Mouse (Mus musculus): ENCODE data around the gene 1810024B03Rik. TPM values are rescaled to one million over a fixed set of nuclear protein-coding genes. Genes with fewer than 3 reads are reported as not detected.
"Not testable (repeated sequence)": the region's sequence is repeated elsewhere in the genome, so short reads cannot be mapped to it uniquely, and the experiment has no call there.

The 1810024B03Rik gene
- total RNA-seq, 2 experiments from 2014 or later: 0.37 to 0.68 TPM

GRCm38 (mm10) chr2:127182598-127183381 lies 25.3 kb downstream of the 1810024B03Rik start:
- peak; percentile 77 to 78 for DNase-seq

DNA sequence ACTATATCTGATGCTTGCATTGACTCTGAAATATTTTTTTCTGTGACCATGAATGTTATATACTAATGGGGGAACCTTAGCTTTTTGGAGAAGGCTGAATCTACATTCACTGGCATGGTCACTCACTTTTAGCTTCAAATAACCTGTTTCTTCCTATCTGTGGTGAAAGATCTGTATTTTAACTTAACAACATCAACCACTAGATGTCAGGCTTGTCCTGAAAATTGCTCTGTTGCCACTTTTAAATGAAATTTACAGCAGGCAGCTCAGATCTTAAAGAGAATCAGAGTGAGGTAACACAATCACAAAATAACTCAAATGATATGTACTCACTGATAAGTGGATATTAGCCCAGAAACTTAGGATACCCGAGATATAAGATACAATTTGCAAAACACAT lies 41.8 kb downstream of the 1810024B03Rik start:
- not testable (repeated sequence) for DNase-seq

DNA sequence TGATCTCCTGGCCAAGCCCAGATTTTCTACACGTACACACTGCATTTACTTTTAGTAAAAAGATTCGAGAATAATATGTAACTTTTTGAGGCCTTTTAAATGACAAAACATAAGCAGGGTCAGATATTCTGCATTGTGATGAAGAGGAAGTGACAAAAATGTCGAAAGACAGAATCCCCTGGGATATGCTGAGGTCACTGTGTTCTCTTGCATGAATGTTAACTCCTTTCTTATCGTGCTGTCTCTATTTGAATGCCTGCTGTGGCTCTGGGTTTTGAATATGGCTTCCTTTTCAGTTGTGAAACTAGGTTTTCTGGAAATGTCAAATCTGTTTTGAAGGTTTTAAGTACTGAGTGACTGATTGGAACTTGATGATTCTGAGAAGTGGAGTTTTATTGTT lies 42.4 kb downstream of the 1810024B03Rik start:
- no peak for DNase-seq

GRCm38 (mm10) chr2:127145699-127146098 lies 62.4 kb downstream of the 1810024B03Rik start:
- DNase-seq: no peak

- DNase-seq: peak; percentile 38
Observed at GRCm38 (mm10) chr2:127143158-127144063, 64.7 kb downstream of the 1810024B03Rik start, which contains the start of gene Itpripl1. Itpripl1 (minus strand) TSS chr2:127143442.

GRCm38 (mm10) chr2:127142577-127143157 lies 65.4 kb downstream of the 1810024B03Rik start:
- no peak for DNase-seq

- no peak for DNase-seq
Observed at GRCm38 (mm10) chr2:127142031-127142430, 66.0 kb downstream of the 1810024B03Rik start.

DNA sequence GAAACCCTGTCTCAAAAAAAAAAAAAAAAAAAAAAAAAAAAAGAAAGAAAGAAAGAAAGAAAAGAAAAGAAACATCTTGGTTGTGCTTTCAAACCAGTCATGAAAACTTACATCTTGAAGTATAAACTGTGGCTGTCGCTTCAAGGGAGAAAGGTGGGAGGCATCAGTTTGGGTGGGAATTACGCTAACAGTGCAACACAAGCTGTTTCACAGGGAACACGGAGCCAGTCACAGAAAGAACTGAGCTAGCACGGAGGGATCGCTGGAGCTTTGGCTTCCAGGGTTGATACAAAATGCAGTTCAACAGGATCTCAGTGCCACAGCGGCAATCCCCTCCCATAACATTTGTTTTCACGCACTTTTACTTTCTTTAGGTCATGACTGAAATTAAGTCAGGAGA lies 68.1 kb downstream of the 1810024B03Rik start:
- DNase-seq: peak in 1 of 2 experiments; percentile 26

DNA sequence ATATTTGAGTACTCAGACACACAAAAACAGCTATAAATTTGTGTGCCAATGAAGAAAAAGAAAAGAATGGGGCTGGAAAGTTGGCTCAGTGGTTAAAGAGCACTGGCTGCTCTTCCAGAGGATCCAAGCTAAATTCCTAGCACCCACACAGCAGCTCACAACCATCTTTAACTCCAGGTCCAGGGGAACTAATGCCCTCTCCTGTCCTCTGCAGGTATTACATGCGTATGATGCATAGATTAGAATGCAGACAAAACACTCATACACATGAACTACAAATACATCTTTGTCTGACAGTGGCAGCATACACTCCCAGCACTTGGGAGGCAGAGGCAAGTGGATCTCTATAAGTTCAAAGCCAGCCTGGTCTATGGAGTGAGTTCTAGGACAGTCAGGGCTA lies 68.5 kb downstream of the 1810024B03Rik start:
- no peak for DNase-seq

DNA sequence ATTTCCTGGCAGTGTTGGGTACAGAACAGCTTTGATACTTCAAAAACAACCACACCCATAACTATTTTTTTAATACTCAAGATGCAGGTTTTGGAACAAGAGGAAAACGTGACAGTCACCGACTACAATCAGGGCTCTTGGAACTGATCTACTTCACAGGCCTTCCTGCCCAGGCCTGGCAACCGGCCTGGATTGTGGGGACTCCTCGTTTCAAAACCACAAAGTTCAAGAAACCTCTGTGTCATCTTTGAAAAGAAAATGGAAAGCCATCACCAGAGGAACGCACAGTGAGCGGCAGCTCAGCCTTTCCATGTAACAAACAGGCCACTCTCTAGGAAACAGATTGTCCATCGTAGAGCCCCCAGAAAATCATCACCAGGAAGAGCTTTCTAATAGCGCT lies 69.0 kb downstream of the 1810024B03Rik start:
- DNase-seq: no peak

DNA sequence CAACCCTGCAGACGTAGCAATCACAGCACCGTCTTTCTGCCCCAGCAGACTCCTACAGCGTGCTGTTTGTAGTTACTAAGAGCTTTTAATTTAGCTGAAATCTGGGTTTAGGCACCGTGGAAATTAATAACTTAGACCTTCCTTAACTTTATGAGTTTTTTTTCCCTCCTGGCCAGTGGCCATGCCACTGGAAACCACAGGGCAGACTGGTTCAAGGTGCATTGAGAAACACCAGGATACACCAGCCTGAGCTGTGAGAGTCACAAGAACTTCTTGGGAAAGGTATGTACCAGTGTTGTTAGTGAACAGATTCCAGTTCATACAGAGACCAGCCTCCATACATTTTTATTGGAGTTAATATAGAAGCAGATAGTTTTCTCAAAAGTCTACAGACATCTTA lies 69.6 kb downstream of the 1810024B03Rik start:
- DNase-seq: no peak

GRCm38 (mm10) chr2:127137838-127138420 lies 70.2 kb downstream of the 1810024B03Rik start:
- DNase-seq: no peak

DNA sequence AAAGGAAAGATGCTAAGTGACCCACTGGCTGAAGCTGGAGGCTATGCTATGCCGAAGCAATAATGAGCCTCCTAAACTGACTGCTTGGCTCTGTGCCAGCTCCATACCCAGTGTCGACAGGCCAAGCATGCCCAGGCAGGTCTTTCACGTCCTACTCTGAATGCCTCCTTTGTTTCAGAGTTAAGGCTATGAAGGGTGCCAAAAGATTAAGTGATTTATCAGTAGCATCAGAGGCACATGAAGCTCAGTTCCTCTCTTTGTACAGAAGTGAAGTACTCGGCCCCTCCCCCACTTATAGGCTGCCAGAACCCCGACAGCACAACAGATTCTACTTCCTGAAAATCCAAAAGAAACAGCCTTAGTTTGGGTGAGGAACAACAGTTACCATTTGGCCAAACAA lies 71.1 kb downstream of the 1810024B03Rik start:
- no peak for DNase-seq

Other genes with a start within 250 kb of the 1810024B03Rik start
- 10 to 100 TPM; 12.4 to 12.9 TPM for gene Ap4e1, start 199.6 kb downstream of the 1810024B03Rik start, total RNA-seq (2021)
- gene Blvra, start 137.6 kb downstream of the 1810024B03Rik start, total RNA-seq (2021): 10 to 100 TPM; 19.9 to 21.5 TPM
- gene Ncaph, start 74.3 kb downstream of the 1810024B03Rik start, total RNA-seq (2021): 1 to 10 TPM; 1.3 to 1.7 TPM
- gene Itpripl1, start 64.8 kb downstream of the 1810024B03Rik start, total RNA-seq (2021): 1 to 10 TPM; 2.4 to 3.8 TPM
- 10 to 100 TPM; 90.5 to 91.6 TPM for gene Snrnp200, start 106 bp upstream of the 1810024B03Rik start, total RNA-seq (2021)
- 10 to 100 TPM; 75.7 to 80.4 TPM for gene Ciao1, start 39.5 kb upstream of the 1810024B03Rik start, total RNA-seq (2021)
- gene Tmem127, start 39.6 kb upstream of the 1810024B03Rik start, total RNA-seq (2021): 10 to 100 TPM; 74.8 to 80.4 TPM
- 100 to 1,000 TPM; 115 to 122 TPM for gene Stard7, start 61.9 kb upstream of the 1810024B03Rik start, total RNA-seq (2021)
- gene Dusp2, start 127.9 kb upstream of the 1810024B03Rik start, total RNA-seq (2021): 1 to 10 TPM in 1 of 2 experiments, under 1 TPM in 1; 0.53 to 1.1 TPM
- gene Astl, start 130.4 kb upstream of the 1810024B03Rik start, total RNA-seq (2021): not detected
- gene Adra2b, start 154.9 kb upstream of the 1810024B03Rik start, total RNA-seq (2021): under 1 TPM in 1 of 2 experiments, not detected in 1; 0.07 TPM
- under 1 TPM in 1 of 2 experiments, not detected in 1; 0.20 TPM for gene Gpat2, start 216.9 kb upstream of the 1810024B03Rik start, total RNA-seq (2021)
- gene Fahd2a, start 236.3 kb upstream of the 1810024B03Rik start, total RNA-seq (2021): 10 to 100 TPM; 15.8 to 18.9 TPM

Data from layer of hippocampus, postnatal 36 days (tissue).